Mouse (Mus musculus): ENCODE data around the gene Sgk2.

Sgk2 gene

GRCm38 (mm10) chr2:163061203-163062118 lies 74.3 kb downstream of the Sgk2 start:
- no peak for DNase-seq

- no peak for DNase-seq
Observed at GRCm38 (mm10) chr2:163062119-163062508, 75.0 kb downstream of the Sgk2 start.

Measured in cerebellum, adult 11 months (tissue).